Mouse (Mus musculus) megakaryocyte, embryonic 14.5 days (primary cell): ENCODE data around the gene Tcirg1. TPM values are rescaled to one million over a fixed set of nuclear protein-coding genes. Genes with fewer than 3 reads are reported as not detected.

Source experiments
- H3K27me3 ChIP-seq: replicated peaks from 2 replicates; pipeline ENCODE3; 2012; ENCODE audit warnings: inconsistent platforms
- H3K36me3 ChIP-seq: replicated peaks from 2 replicates; pipeline ENCODE3; 2012; ENCODE audit warnings: low read length, inconsistent platforms, mixed read lengths
- H3K4me1 ChIP-seq: 2 replicates; pipeline ENCODE4 v1.6.1; 2012; ENCODE audit warnings: inconsistent platforms
- H3K4me3 ChIP-seq: replicated peaks from 2 replicates; pipeline ENCODE3; 2012; ENCODE audit warnings: moderate library complexity, mild to moderate bottlenecking, inconsistent platforms
- H3K9me3 ChIP-seq: 2 replicates; pipeline ENCODE4 v1.6.1; 2012; ENCODE audit warnings: inconsistent platforms
- FLI1 ChIP-seq: IDR thresholded peaks from 2 replicates; pipeline ENCODE4 v1.6.1; 2012; ENCODE audit warnings: low read length, inconsistent platforms, mixed read lengths
- GATA1 ChIP-seq: IDR thresholded peaks from 3 replicates; pipeline ENCODE4 v1.6.1; 2012; ENCODE audit warnings: mixed read lengths, low read length, inconsistent platforms, borderline replicate concordance
- polyA plus RNA-seq: library from polyadenylated mRNA; stranded (reverse); fragments of >175 nt; gene quantifications from 2 replicates; pipeline ENCODE4 v1.2.3, GENCODE M21; 2012; ENCODE audit warnings: low replicate concordance; ENCODE audit not compliant: insufficient read depth

Gene Tcirg1
- polyA plus RNA-seq, 1 experiment, result 78.0 TPM

DNA sequence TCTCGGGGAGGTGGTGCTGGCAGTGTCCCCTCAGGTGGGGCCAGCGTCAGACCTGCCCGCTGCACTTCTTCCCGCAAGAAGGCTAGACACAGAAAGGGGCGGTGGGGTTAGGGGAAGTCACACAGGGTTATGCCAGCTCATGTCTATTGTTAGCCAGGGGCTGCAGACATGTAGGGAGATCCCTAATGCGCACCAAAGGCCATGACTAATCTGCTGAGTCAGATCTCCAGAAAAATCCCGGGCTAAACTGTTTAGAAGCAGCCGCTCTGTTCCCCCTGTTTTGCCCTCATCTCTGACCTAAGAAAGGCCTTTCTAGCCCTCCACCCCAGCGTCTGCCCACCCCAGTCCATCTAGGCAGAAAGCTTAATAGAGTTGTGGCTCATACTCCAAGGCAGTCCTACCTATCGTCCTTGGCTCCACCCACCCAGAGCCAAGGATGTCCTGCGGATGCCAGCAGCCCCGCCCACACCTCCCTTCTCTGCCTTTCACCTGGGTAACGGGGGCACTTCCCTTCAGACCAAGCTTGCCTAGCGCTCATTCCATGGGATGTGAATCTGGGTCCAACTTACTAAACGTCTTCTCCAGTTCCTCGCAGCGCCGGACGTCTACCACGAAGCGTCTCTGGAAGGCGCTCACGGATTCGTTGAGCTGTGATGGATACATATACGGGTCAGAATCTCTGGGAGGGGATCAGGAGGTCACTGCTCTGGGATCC is 3.1 kb downstream of the Tcirg1 start:
- H3K9me3 ChIP-seq, result no peaks in the 10 kb centered on the region
- peaks cover 69% of the 10 kb centered on the region for H3K4me1 ChIP-seq
- TF ChIP-seq FLI1 (no peak), GATA1 (no peak)
- peaks cover 66% of the 10 kb centered on the region for H3K36me3 ChIP-seq
- peak overlapping the region; percentile 28 for H3K4me3 ChIP-seq
- H3K27me3 ChIP-seq, result no peaks in the 10 kb centered on the region

GRCm38 (mm10) chr19:3902966-3903365 is 4.0 kb downstream of the Tcirg1 start:
- Histone ChIP-seq H3K4me1 (peaks cover 66% of the 10 kb centered on the region), H3K27me3 (no peaks in the 10 kb centered on the region), H3K4me3 (no peak overlapping the region), H3K9me3 (no peaks in the 10 kb centered on the region), H3K36me3 (peaks cover 66% of the 10 kb centered on the region)
- no peak for TF ChIP-seq FLI1
- TF ChIP-seq GATA1, result no peak

DNA sequence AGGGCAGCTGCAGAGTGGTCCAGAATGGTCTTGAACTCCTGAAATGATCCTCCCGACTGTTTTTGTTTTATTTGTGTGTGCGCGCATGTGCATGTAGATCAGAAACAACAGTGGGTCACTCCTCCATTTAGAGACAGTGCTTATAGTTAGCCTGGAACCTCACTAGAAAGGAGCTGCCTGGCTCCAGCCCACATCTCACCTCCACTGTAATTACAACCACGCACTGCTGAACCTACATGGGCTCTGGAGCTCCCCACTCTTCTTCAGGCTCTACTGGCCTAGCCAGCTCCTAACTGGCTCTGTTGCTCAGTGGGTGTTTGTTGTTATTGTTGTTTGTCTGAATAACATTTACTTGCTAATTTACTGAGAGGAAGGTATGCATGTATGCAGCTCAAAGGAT is 7.3 kb downstream of the Tcirg1 start:
- H3K4me3 ChIP-seq, result no peak overlapping the region
- H3K27me3 ChIP-seq, result no peaks in the 10 kb centered on the region
- H3K36me3 ChIP-seq, result peaks cover 93% of the 10 kb centered on the region
- H3K9me3 ChIP-seq, result no peaks in the 10 kb centered on the region
- peaks cover 33% of the 10 kb centered on the region for H3K4me1 ChIP-seq
- no peak for TF ChIP-seq FLI1
- TF ChIP-seq GATA1, result no peak

- Histone ChIP-seq H3K27me3 (no peaks in the 10 kb centered on the region), H3K9me3 (no peaks in the 10 kb centered on the region), H3K4me1 (peaks cover 26% of the 10 kb centered on the region), H3K4me3 (peak overlapping the region; percentile 38), H3K36me3 (peaks cover 93% of the 10 kb centered on the region)
- TF ChIP-seq FLI1, result no peak
- no peak for TF ChIP-seq GATA1
These were observed 8.0 kb downstream of the Tcirg1 start for GRCm38 (mm10) chr19:3898952-3899351.

GRCm38 (mm10) chr19:3897557-3897956 is 9.4 kb downstream of the Tcirg1 start:
- TF ChIP-seq GATA1 (no peak), FLI1 (no peak)
- Histone ChIP-seq H3K4me1 (peaks cover 16% of the 10 kb centered on the region), H3K36me3 (peaks cover 93% of the 10 kb centered on the region), H3K4me3 (no peak overlapping the region), H3K27me3 (no peaks in the 10 kb centered on the region), H3K9me3 (no peaks in the 10 kb centered on the region)

DNA sequence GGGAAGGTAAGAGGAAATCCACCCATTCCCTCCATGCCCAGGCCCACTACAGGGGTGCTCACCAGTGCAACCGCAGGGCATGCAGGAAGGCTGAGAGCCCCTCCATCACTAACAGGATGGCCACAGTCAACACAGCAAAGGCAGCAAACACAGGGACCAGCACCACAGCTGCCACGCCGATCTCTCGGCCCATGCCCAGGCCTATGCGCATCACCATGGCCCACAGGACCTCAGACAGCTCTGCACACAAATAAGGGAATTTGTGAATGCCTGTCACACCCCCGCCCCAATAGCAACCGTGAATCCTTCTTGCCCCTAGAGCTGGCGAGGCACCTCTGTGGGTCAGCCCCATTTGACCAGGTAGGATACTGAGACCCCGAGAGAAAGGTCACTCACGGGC is 10.7 kb downstream of the Tcirg1 start:
- Histone ChIP-seq H3K9me3 (no peaks in the 10 kb centered on the region), H3K4me3 (no peak overlapping the region), H3K27me3 (no peaks in the 10 kb centered on the region), H3K4me1 (peaks cover 11% of the 10 kb centered on the region), H3K36me3 (peaks cover 93% of the 10 kb centered on the region)
- TF ChIP-seq FLI1 (no peak), GATA1 (no peak)

GRCm38 (mm10) chr19:3895171-3895631 is 11.7 kb downstream of the Tcirg1 start:
- TF ChIP-seq GATA1 (no peak), FLI1 (no peak)
- Histone ChIP-seq H3K4me1 (peaks cover 11% of the 10 kb centered on the region), H3K9me3 (no peaks in the 10 kb centered on the region), H3K4me3 (no peak overlapping the region), H3K27me3 (no peaks in the 10 kb centered on the region), H3K36me3 (peaks cover 99% of the 10 kb centered on the region)

DNA sequence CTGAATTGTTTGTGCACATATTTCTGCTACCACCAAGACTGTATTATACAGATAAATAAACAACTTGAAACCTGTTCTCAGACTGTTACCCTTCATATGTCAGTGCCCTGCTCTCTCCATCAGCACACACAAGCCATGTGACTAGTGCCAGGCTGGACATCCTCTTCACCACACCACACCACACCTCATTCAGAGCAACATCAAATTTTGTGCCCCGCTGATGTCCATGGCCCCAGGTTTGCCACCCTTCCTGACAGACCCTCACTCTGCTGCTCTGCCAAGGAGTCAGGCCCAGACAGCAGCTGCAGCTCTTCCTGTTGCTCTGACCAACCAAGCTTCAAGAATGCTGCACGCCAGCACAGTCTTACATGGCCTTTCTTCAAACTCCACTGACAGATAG is 12.6 kb downstream of the Tcirg1 start:
- TF ChIP-seq FLI1, result no peak
- TF ChIP-seq GATA1, result no peak
- no peaks in the 10 kb centered on the region for H3K9me3 ChIP-seq
- H3K36me3 ChIP-seq, result peaks cover 99% of the 10 kb centered on the region
- no peak overlapping the region for H3K4me3 ChIP-seq
- H3K27me3 ChIP-seq, result no peaks in the 10 kb centered on the region
- peaks cover 11% of the 10 kb centered on the region for H3K4me1 ChIP-seq

GRCm38 (mm10) chr19:3893545-3894116 is 13.3 kb downstream of the Tcirg1 start:
- Histone ChIP-seq H3K36me3 (peaks cover 99% of the 10 kb centered on the region), H3K9me3 (no peaks in the 10 kb centered on the region), H3K4me1 (peaks cover 8% of the 10 kb centered on the region), H3K4me3 (peak overlapping the region; percentile 4), H3K27me3 (no peaks in the 10 kb centered on the region)
- TF ChIP-seq FLI1 (no peak), GATA1 (no peak)

- no peak overlapping the region for H3K4me3 ChIP-seq
- peaks cover 4% of the 10 kb centered on the region; the same call in 1 of the 2 replicates for H3K4me1 ChIP-seq
- TF ChIP-seq GATA1 (no peak), FLI1 (no peak)
- no peaks in the 10 kb centered on the region for H3K27me3 ChIP-seq
- no peaks in the 10 kb centered on the region for H3K9me3 ChIP-seq
- peaks cover 95% of the 10 kb centered on the region for H3K36me3 ChIP-seq
These were observed 16.8 kb downstream of the Tcirg1 start for GRCm38 (mm10) chr19:3890181-3890580.
